Mouse (Mus musculus) thymus, adult 2 months (tissue): ENCODE measurements at regions not wholly inside any gene's neighbourhood (a gene's known extent, or its start where the extent isn't known, plus 50 kb on each side); places are given as distances from the start of the nearest gene placed in this dataset.

Experiments
- DNase-seq: peaks from one replicate; pipeline ENCODE4 v3.0.0; 2021
- H3K27ac ChIP-seq: fragments of 200-500 bp; 2 replicates; pipeline ENCODE4 v1.5.1; 2012; ENCODE audit warnings: low read length, control low read depth; ENCODE audit not compliant: control insufficient read depth, insufficient read depth
- H3K27me3 ChIP-seq: fragments of 200-500 bp; 2 replicates; pipeline ENCODE4 v1.6.1; 2012; ENCODE audit warnings: mild to moderate bottlenecking, low read length, moderate library complexity, mixed read lengths; ENCODE audit not compliant: control insufficient read depth, insufficient read depth
- H3K36me3 ChIP-seq: fragments of 200-500 bp; 2 replicates; pipeline ENCODE4 v1.6.1; 2012; ENCODE audit warnings: mild to moderate bottlenecking, low read length, moderate library complexity; ENCODE audit not compliant: control insufficient read depth, insufficient read depth
- H3K4me1 ChIP-seq: fragments of 200-500 bp; replicated peaks from 2 replicates; pipeline ENCODE4 v1.6.1; 2012; ENCODE audit warnings: low read length; ENCODE audit not compliant: control insufficient read depth, insufficient read depth
- H3K4me3 ChIP-seq: fragments of 200-500 bp; 2 replicates; pipeline ENCODE4 v1.5.1; 2012; ENCODE audit warnings: mild to moderate bottlenecking, low read length, control low read depth, moderate library complexity; ENCODE audit not compliant: control insufficient read depth, insufficient read depth
- CTCF ChIP-seq: fragments of 200-500 bp; IDR thresholded peaks from 2 replicates; pipeline ENCODE4 v1.5.1; 2012; ENCODE audit warnings: mild to moderate bottlenecking, control low read depth, low read length, moderate library complexity, borderline replicate concordance; ENCODE audit not compliant: control insufficient read depth, poor library complexity, insufficient read depth; ENCODE audit errors: extremely low read depth
- POLR2A ChIP-seq: fragments of 200-500 bp; IDR thresholded peaks from 2 replicates; pipeline ENCODE4 v1.6.1; 2012; ENCODE audit warnings: mild to moderate bottlenecking, low read length, control low read depth, moderate library complexity; ENCODE audit not compliant: control insufficient read depth, poor library complexity, insufficient read depth; ENCODE audit errors: extremely low read depth
- WGBS: fragments of 180-500 bp; shearing (Covaris S2); methylation state at CpG from one replicate; pipeline ENCODE4 v1.1.7; 2018; 5-methylcytosine and 5-hydroxymethylcytosine counted together

DNA sequence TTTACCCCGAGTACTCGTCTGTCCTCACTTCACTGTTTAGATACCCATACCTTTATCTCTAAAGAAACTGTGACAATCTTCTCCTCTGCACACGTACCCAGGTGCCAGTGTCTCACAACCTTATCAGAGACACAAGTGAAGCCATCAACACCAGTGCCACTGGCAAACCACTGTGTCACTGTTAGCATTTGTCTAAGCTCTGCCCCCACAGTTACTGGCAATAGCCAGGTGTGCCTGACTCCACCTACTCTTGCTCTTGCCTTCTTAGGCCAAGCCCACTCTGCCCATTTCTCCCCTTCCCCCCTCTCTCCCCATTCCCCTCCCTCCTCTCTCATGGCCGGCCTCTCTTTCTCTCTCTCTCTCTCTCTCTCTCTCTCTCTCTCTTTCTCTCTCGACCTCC, 54.2 kb upstream of the Znrf2 start:
- Histone ChIP-seq H3K4me3 (no peak overlapping the region), H3K27me3 (no peaks in the 10 kb centered on the region), H3K4me1 (peaks cover 48% of the 10 kb centered on the region), H3K27ac (no peak overlapping the region), H3K36me3 (no peaks in the 10 kb centered on the region)
- no peak for TF ChIP-seq POLR2A
- TF ChIP-seq CTCF: no peak
- WGBS: 50% methylated on average over 5 of the region's 5 CpGs
- DNase-seq: no peak

DNA sequence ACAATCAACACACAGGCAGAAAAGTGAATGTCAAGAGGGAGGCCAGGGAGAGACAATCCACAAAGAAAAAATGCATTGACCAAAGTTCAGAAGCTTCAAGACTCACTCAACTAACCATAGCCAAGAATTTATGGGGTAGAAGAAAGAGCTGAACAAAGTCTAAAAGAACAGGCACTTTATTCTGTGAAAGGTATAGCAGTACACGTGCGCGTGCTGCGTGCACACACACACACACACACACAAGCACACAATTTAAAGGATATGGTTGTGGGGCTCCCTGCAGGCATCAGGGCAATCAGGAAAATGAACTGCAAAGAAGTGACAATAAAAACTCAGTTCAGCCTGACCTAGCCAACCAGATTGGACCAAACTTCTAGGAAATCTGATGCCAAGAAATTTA, 53.0 kb upstream of the Znrf2 start:
- Histone ChIP-seq H3K27ac (no peak overlapping the region), H3K4me3 (no peak overlapping the region), H3K36me3 (no peaks in the 10 kb centered on the region), H3K4me1 (peaks cover 48% of the 10 kb centered on the region), H3K27me3 (no peaks in the 10 kb centered on the region)
- 97% methylated on average over 4 of the region's 4 CpGs for WGBS
- DNase-seq: no peak
- no peak for TF ChIP-seq CTCF
- no peak for TF ChIP-seq POLR2A

DNA sequence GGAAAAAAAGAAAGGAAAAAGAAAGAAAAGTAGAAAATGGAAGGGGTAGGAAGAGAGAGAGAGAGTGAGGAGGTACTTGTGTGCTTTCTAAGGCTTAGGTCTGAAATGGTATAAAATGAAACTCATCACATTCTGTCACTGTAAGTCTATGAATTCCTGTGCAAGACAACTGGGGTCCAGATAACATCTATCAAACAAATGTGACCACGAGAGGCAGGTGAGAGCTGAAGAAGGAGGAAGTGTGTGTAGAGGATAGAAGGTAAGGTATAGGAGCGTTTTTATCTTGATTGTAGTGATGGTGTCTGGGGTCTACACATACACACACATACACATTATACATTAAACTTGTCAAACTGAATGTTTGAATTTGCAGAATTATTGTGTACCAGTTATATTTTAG, 51.0 kb upstream of the Znrf2 start:
- Histone ChIP-seq H3K4me3 (no peak overlapping the region), H3K4me1 (peaks cover 40% of the 10 kb centered on the region), H3K27me3 (no peaks in the 10 kb centered on the region), H3K36me3 (no peaks in the 10 kb centered on the region), H3K27ac (no peak overlapping the region)
- TF ChIP-seq CTCF (no peak), POLR2A (no peak)
- no peak for DNase-seq
- WGBS: 9% methylated on average over 2 of the region's 2 CpGs

DNA sequence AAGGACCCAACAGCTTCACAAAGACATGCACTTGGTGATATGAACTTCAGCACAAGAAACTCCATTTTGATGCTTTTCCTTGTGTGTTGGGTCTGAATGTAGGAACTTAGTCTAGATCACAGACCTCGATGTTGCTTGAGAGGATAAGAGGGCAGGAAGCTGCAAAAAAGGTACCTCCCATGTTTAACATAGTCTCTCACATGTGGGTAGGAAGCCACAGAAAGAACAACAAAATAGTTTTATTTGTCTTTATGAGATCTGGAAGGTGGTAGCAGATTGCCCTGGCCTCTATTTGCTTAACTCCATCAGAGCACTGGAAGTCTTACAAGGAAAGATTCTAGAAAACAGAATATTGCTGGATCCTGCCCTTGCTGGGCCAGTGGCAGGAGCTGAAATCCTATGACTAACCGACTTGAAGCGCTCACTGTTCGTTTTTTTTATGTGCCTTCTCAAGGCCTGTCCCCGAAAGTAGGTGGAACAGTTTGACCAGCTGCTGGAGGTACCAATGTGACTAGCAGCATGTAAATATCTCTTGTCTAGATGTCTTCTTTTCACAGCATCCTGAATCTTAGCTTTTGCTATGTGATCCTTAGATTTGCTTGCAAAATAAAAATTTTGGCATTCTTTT, 50.1 kb upstream of the Znrf2 start:
- no peak for TF ChIP-seq CTCF
- no peak for TF ChIP-seq POLR2A
- DNase-seq: peak; percentile 35
- Histone ChIP-seq H3K36me3 (no peaks in the 10 kb centered on the region), H3K27me3 (no peaks in the 10 kb centered on the region), H3K4me3 (no peak overlapping the region), H3K27ac (peak overlapping the region; percentile 95), H3K4me1 (peaks cover 36% of the 10 kb centered on the region)
- 43% methylated on average over 5 of the region's 5 CpGs for WGBS
